Mouse (Mus musculus) natural killer cell, adult 2 months (primary cell): ENCODE data around the gene Lhx2.

ENCODE experiments used
- DNase-seq, 2 experiments: peaks; one replicate each; pipeline ENCODE4 v3.0.0; 2022; ENCODE audit warnings: low spot score in 2 of 2

The Lhx2 gene

GRCm38 (mm10) chr2:38338990-38339909 lies at the start of gene Lhx2:
Lhx2 (plus strand) TSS chr2:38339281.
- DNase-seq, result no peak

GRCm38 (mm10) chr2:38291526-38291925 lies 47.6 kb upstream of the Lhx2 start:
- no peak for DNase-seq

- no peak for DNase-seq
Measured at GRCm38 (mm10) chr2:38295939-38296338, 43.1 kb upstream of the Lhx2 start.

GRCm38 (mm10) chr2:38300941-38301340 lies 38.1 kb upstream of the Lhx2 start:
- no peak for DNase-seq

GRCm38 (mm10) chr2:38305152-38305551 lies 33.9 kb upstream of the Lhx2 start:
- no peak for DNase-seq

- no peak for DNase-seq
Measured at GRCm38 (mm10) chr2:38312921-38313320, 26.2 kb upstream of the Lhx2 start.

GRCm38 (mm10) chr2:38313399-38313798 lies 25.7 kb upstream of the Lhx2 start:
- no peak for DNase-seq

GRCm38 (mm10) chr2:38319086-38319485 lies 20.0 kb upstream of the Lhx2 start:
- no peak for DNase-seq

- DNase-seq, result no peak
Measured at GRCm38 (mm10) chr2:38320911-38321310, 18.2 kb upstream of the Lhx2 start.

GRCm38 (mm10) chr2:38323380-38323779 lies 15.7 kb upstream of the Lhx2 start:
- DNase-seq, result no peak

- no peak for DNase-seq
Measured at GRCm38 (mm10) chr2:38326671-38327070, 12.4 kb upstream of the Lhx2 start.

GRCm38 (mm10) chr2:38333586-38334119 lies 5.4 kb upstream of the Lhx2 start:
- no peak for DNase-seq

- DNase-seq, result no peak
Measured at GRCm38 (mm10) chr2:38336606-38337005, 2.5 kb upstream of the Lhx2 start.

GRCm38 (mm10) chr2:38337091-38337640 lies 1.9 kb upstream of the Lhx2 start:
- no peak for DNase-seq

GRCm38 (mm10) chr2:38337681-38338080 lies 1.4 kb upstream of the Lhx2 start:
- no peak for DNase-seq

GRCm38 (mm10) chr2:38338348-38338932 lies 641 bp upstream of the Lhx2 start:
- no peak for DNase-seq

- DNase-seq, result no peak
Measured at GRCm38 (mm10) chr2:38339910-38340625, 987 bp downstream of the Lhx2 start.

GRCm38 (mm10) chr2:38340626-38341200 lies 1.6 kb downstream of the Lhx2 start:
- no peak for DNase-seq

- no peak for DNase-seq
Measured at GRCm38 (mm10) chr2:38343573-38343972, 4.5 kb downstream of the Lhx2 start.

GRCm38 (mm10) chr2:38344727-38345126 lies 5.6 kb downstream of the Lhx2 start:
- DNase-seq, result no peak

GRCm38 (mm10) chr2:38346417-38346816 lies 7.3 kb downstream of the Lhx2 start:
- DNase-seq, result no peak
